Mouse (Mus musculus) hindbrain, postnatal 0 days (tissue): ENCODE measurements around the gene Syp. TPM values are rescaled to one million over a fixed set of nuclear protein-coding genes. Genes with fewer than 3 reads are reported as not detected.

Experiments used
- ATAC-seq: fragments of 200-750 bp; cut with Nextera tagmentation; 2 replicates; pipeline ENCODE4 v1.8.0; 2017; ENCODE audit warnings: mild to moderate bottlenecking, moderate TSS enrichment, moderate library complexity
- DNase-seq: peaks from one replicate; pipeline ENCODE4 v3.0.0-alpha.2; 2015; ENCODE audit warnings: low spot score
- H3K27ac ChIP-seq: fragments of 300-500 bp; sonication (generic); 2 replicates; pipeline ENCODE4 v1.5.1; 2014; ENCODE audit warnings: mild to moderate bottlenecking
- H3K27me3 ChIP-seq: fragments of 300-500 bp; sonication (generic); 2 replicates; pipeline ENCODE4 v1.6.1; 2014; ENCODE audit warnings: low read length, mixed read lengths; ENCODE audit not compliant: insufficient read depth
- H3K36me3 ChIP-seq: fragments of 300-500 bp; sonication (generic); 2 replicates; pipeline ENCODE4 v1.6.1; 2014; ENCODE audit warnings: low read length, mixed read lengths; ENCODE audit not compliant: insufficient read depth
- H3K4me1 ChIP-seq: fragments of 300-500 bp; sonication (generic); 2 replicates; pipeline ENCODE4 v1.6.1; 2014; ENCODE audit warnings: antibody characterized with exemption, low read length, mixed read lengths; ENCODE audit not compliant: insufficient read depth
- H3K4me2 ChIP-seq: fragments of 300-500 bp; sonication (generic); 2 replicates; pipeline ENCODE4 v1.6.1; 2014; ENCODE audit warnings: low read depth, mild to moderate bottlenecking, low read length, moderate library complexity, mixed read lengths
- H3K4me3 ChIP-seq: fragments of 300-500 bp; sonication (generic); 2 replicates; pipeline ENCODE4 v1.5.1; 2014; ENCODE audit warnings: low read length
- H3K9ac ChIP-seq: fragments of 300-500 bp; sonication (generic); replicated peaks from 2 replicates; pipeline ENCODE4 v1.6.1; 2014; ENCODE audit warnings: mild to moderate bottlenecking, low read length, moderate library complexity, mixed read lengths
- H3K9me3 ChIP-seq: fragments of 300-500 bp; sonication (generic); 2 replicates; pipeline ENCODE4 v1.6.1; 2016; ENCODE audit warnings: low read length, mixed read lengths
- CTCF ChIP-seq: IDR thresholded peaks from 2 replicates; pipeline ENCODE4 v1.5.1; 2016; ENCODE audit warnings: antibody characterized with exemption, control low read depth, low read depth
- WGBS: fragments of 180-500 bp; shearing (Covaris S2); extraction: QIAGEN DNeasy Blood & Tissue Kit; methylation state at CpG from one replicate; pipeline ENCODE4 v1.1.7; 2014; 5-methylcytosine and 5-hydroxymethylcytosine counted together
- polyA plus RNA-seq: library from polyadenylated mRNA; unstranded; fragments of >200 nt; fragmentation: Nextera tagmentation; extraction: Ambion mirVana; gene quantifications from 2 replicates; pipeline ENCODE4 v1.2.1, GENCODE M21; 2015
- total RNA-seq: library from RNA; depleted of rRNA; stranded (reverse); fragments of >200 nt; gene quantifications from 2 replicates; pipeline ENCODE4 v1.2.3, GENCODE M21; 2014; rRNA removed

Gene Syp
- total and polyA plus RNA-seq, 2 experiments from 2014 or later, result 325 to 512 TPM

- no peaks in the 10 kb centered on the region for H3K27me3 ChIP-seq
- WGBS, result 70% methylated on average over 14 of the region's 14 CpGs
- DNase-seq (no peak), ATAC-seq (no peak)
- TF ChIP-seq CTCF, result no peak
- H3K4me3 ChIP-seq, result peak within 1 kb of the TSS; percentile 19; the same call in 1 of the 2 replicates
- H3K9ac ChIP-seq, result no peak within 1 kb of the TSS
- H3K4me2 ChIP-seq, result peak within 1 kb of the TSS; percentile 52
- H3K36me3 ChIP-seq, result no peaks in the 10 kb centered on the region
- no peaks in the 10 kb centered on the region for H3K4me1 ChIP-seq
- H3K9me3 ChIP-seq, result no peaks in the 10 kb centered on the region
- no peak within 1 kb of the TSS for H3K27ac ChIP-seq
These were observed 42.6 kb downstream of the Syp start, which contains the start of gene Magix for GRCm38 (mm10) chrX:7680864-7681263. TSS of gene Magix (minus strand) at chrX:7681251.

GRCm38 (mm10) chrX:7688321-7688720 lies 50.0 kb downstream of the Syp start:
- ATAC-seq (no peak), DNase-seq (no peak)
- Histone ChIP-seq H3K9me3 (no peaks in the 10 kb centered on the region), H3K4me2 (no peak overlapping the region), H3K9ac (no peak overlapping the region), H3K27ac (no peak overlapping the region), H3K4me3 (no peak overlapping the region), H3K36me3 (no peaks in the 10 kb centered on the region), H3K27me3 (no peaks in the 10 kb centered on the region), H3K4me1 (no peaks in the 10 kb centered on the region)
- 88% methylated on average over 2 of the region's 2 CpGs for WGBS
- TF ChIP-seq CTCF, result no peak

- no peaks in the 10 kb centered on the region for H3K27me3 ChIP-seq
- WGBS, result 67% methylated on average over 3 of the region's 3 CpGs
- H3K4me1 ChIP-seq, result no peaks in the 10 kb centered on the region
- no peaks in the 10 kb centered on the region for H3K36me3 ChIP-seq
- no peak overlapping the region for H3K4me2 ChIP-seq
- DNase-seq (no peak), ATAC-seq (no peak)
- H3K4me3 ChIP-seq, result no peak overlapping the region
- H3K9ac ChIP-seq, result no peak overlapping the region
- H3K9me3 ChIP-seq, result no peaks in the 10 kb centered on the region
- no peak for TF ChIP-seq CTCF
- no peak overlapping the region for H3K27ac ChIP-seq
These were observed 52.2 kb downstream of the Syp start for GRCm38 (mm10) chrX:7690486-7690885.

- no peaks in the 10 kb centered on the region for H3K4me1 ChIP-seq
- H3K36me3 ChIP-seq, result no peaks in the 10 kb centered on the region
- no peak overlapping the region for H3K27ac ChIP-seq
- WGBS, result 41% methylated on average over 4 of the region's 4 CpGs
- DNase-seq (no peak), ATAC-seq (no peak)
- H3K9me3 ChIP-seq, result no peaks in the 10 kb centered on the region
- H3K4me3 ChIP-seq, result no peak overlapping the region
- peak; percentile 47 for TF ChIP-seq CTCF
- no peak overlapping the region for H3K4me2 ChIP-seq
- H3K9ac ChIP-seq, result no peak overlapping the region
- no peaks in the 10 kb centered on the region for H3K27me3 ChIP-seq
These were observed 54.6 kb downstream of the Syp start for GRCm38 (mm10) chrX:7692862-7693261.

GRCm38 (mm10) chrX:7696520-7696919 lies 58.2 kb downstream of the Syp start:
- H3K4me3 ChIP-seq, result peak overlapping the region; percentile 49

GRCm38 (mm10) chrX:7696954-7697381 lies 58.7 kb downstream of the Syp start, which contains the start of gene Gpkow:
TSS of gene Gpkow (plus strand) at chrX:7697131.
- 23% methylated on average over 33 of the region's 33 CpGs for WGBS
- Histone ChIP-seq H3K4me2 (peak within 1 kb of the TSS; percentile 54), H3K9me3 (no peaks in the 10 kb centered on the region), H3K27ac (peak within 1 kb of the TSS; percentile 64), H3K36me3 (no peaks in the 10 kb centered on the region), H3K27me3 (no peaks in the 10 kb centered on the region), H3K9ac (peak within 1 kb of the TSS; percentile 52), H3K4me1 (no peaks in the 10 kb centered on the region), H3K4me3 (peak within 1 kb of the TSS; percentile 49)
- TF ChIP-seq CTCF, result no peak
- peak; percentile 94 for DNase-seq
- peak; percentile 97 for ATAC-seq

More at GRCm38 (mm10) chrX:7696520-7696919, 58.2 kb downstream of the Syp start:
- Histone ChIP-seq H3K36me3 (no peaks in the 10 kb centered on the region), H3K9ac (no peak overlapping the region), H3K27me3 (no peaks in the 10 kb centered on the region), H3K9me3 (no peaks in the 10 kb centered on the region), H3K4me1 (no peaks in the 10 kb centered on the region), H3K27ac (no peak overlapping the region), H3K4me2 (peak overlapping the region; percentile 49)
- WGBS, result 44% methylated on average over 6 of the region's 6 CpGs
- ATAC-seq, result peak; percentile 58
- no peak for DNase-seq
- TF ChIP-seq CTCF, result no peak

Other genes with a start within 250 kb of the Syp start
- not detected in 2 replicates for gene Foxp3, start 64.8 kb upstream of the Syp start, total RNA-seq
- gene Foxp3, start 64.8 kb upstream of the Syp start, polyA plus RNA-seq, result 0.08 and 0.10 TPM in 2 replicates
- gene Ppp1r3f, start 64.2 kb upstream of the Syp start, total RNA-seq, result 19.7 and 23.3 TPM in 2 replicates
- gene Ppp1r3f, start 64.2 kb upstream of the Syp start, polyA plus RNA-seq, result 7.1 and 8.6 TPM in 2 replicates
- gene Ccdc22, start 33.0 kb upstream of the Syp start, total RNA-seq, result 35.6 and 47.6 TPM in 2 replicates
- gene Ccdc22, start 33.0 kb upstream of the Syp start, polyA plus RNA-seq, result 20.5 and 21.5 TPM in 2 replicates
- gene Cacna1f, start 31.4 kb upstream of the Syp start, total RNA-seq, result 0.10 TPM in 1 of 2 replicates, not detected in the other
- gene Cacna1f, start 31.4 kb upstream of the Syp start, polyA plus RNA-seq, result 0.11 and 0.33 TPM in 2 replicates
- gene Prickle3, start 18.8 kb downstream of the Syp start, total RNA-seq, result 1.6 and 1.8 TPM in 2 replicates
- gene Prickle3, start 18.8 kb downstream of the Syp start, polyA plus RNA-seq, result 1.1 and 1.6 TPM in 2 replicates
- gene Plp2, start 32.9 kb downstream of the Syp start, total RNA-seq, result 12.9 and 27.7 TPM in 2 replicates
- 25.2 and 26.5 TPM in 2 replicates for gene Plp2, start 32.9 kb downstream of the Syp start, polyA plus RNA-seq
- gene Magix, start 42.8 kb downstream of the Syp start, total RNA-seq, result 4.2 TPM in 1 of 2 replicates, not detected in the other
- 0.18 and 0.29 TPM in 2 replicates for gene Magix, start 42.8 kb downstream of the Syp start, polyA plus RNA-seq
- gene Gpkow, start 58.7 kb downstream of the Syp start, total RNA-seq, result 11.0 and 12.0 TPM in 2 replicates
- 38.4 and 38.8 TPM in 2 replicates for gene Gpkow, start 58.7 kb downstream of the Syp start, polyA plus RNA-seq
- gene Wdr45, start 75.9 kb downstream of the Syp start, total RNA-seq, result 33.2 and 40.6 TPM in 2 replicates
- 34.0 and 36.4 TPM in 2 replicates for gene Wdr45, start 75.9 kb downstream of the Syp start, polyA plus RNA-seq
- gene Gm45208, start 83.8 kb downstream of the Syp start, total RNA-seq, result not detected in 2 replicates
- gene Gm45208, start 83.8 kb downstream of the Syp start, polyA plus RNA-seq, result 0.66 and 1.2 TPM in 2 replicates
- gene Praf2, start 90.0 kb downstream of the Syp start, total RNA-seq, result 134 and 137 TPM in 2 replicates
- gene Praf2, start 90.0 kb downstream of the Syp start, polyA plus RNA-seq, result 129 and 134 TPM in 2 replicates
- 183 and 387 TPM in 2 replicates for gene Ccdc120, start 112.4 kb downstream of the Syp start, total RNA-seq
- 47.6 and 53.3 TPM in 2 replicates for gene Ccdc120, start 112.4 kb downstream of the Syp start, polyA plus RNA-seq
- gene Tfe3, start 124.1 kb downstream of the Syp start, total RNA-seq, result 27.8 and 36.1 TPM in 2 replicates
- gene Tfe3, start 124.1 kb downstream of the Syp start, polyA plus RNA-seq, result 21.4 and 21.5 TPM in 2 replicates
- 23.4 and 28.3 TPM in 2 replicates for gene Gripap1, start 151.3 kb downstream of the Syp start, total RNA-seq
- 61.1 and 62.8 TPM in 2 replicates for gene Gripap1, start 151.3 kb downstream of the Syp start, polyA plus RNA-seq
- 3.1 and 3.4 TPM in 2 replicates for gene Kcnd1, start 183.8 kb downstream of the Syp start, total RNA-seq
- gene Kcnd1, start 183.8 kb downstream of the Syp start, polyA plus RNA-seq, result 4.1 and 5.9 TPM in 2 replicates
- gene Otud5, start 202.9 kb downstream of the Syp start, total RNA-seq, result 64.9 and 75.8 TPM in 2 replicates
- 36.8 and 37.3 TPM in 2 replicates for gene Otud5, start 202.9 kb downstream of the Syp start, polyA plus RNA-seq
- gene Pim2, start 239.8 kb downstream of the Syp start, total RNA-seq, result 13.9 and 18.3 TPM in 2 replicates
- 20.8 and 22.3 TPM in 2 replicates for gene Pim2, start 239.8 kb downstream of the Syp start, polyA plus RNA-seq
- gene Slc35a2, start 245.6 kb downstream of the Syp start, total RNA-seq, result 38.0 and 61.0 TPM in 2 replicates
- 43.7 and 46.2 TPM in 2 replicates for gene Slc35a2, start 245.6 kb downstream of the Syp start, polyA plus RNA-seq